Mouse (Mus musculus): ENCODE data around the gene Slit3.

The Slit3 gene

GRCm38 (mm10) chr11:35395376-35395775 lies 274.4 kb downstream of the Slit3 start:
- DNase-seq (ENCODE audit: low read depth, low spot score) = no peak

DNA sequence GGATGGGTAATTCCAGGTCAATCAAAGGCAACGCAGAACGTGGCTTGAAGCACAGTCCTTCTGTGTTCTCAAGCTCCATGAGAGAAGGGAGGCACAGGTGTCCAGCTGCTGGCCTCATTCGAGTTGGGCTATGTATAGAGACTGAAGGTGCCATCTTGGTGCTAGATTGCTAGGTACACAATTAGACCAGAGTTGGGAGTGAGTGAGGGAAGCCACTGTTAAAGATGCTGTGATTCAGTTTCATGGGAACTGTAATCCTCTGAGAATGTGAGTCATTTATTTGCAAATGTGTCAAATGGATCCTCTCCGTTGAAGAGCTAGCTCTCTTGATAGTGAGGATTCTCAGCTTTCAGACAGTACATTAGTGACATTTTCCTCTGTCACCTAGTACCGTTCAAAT lies 277.3 kb downstream of the Slit3 start:
- DNase-seq (ENCODE audit: low read depth, low spot score) = no peak

DNA sequence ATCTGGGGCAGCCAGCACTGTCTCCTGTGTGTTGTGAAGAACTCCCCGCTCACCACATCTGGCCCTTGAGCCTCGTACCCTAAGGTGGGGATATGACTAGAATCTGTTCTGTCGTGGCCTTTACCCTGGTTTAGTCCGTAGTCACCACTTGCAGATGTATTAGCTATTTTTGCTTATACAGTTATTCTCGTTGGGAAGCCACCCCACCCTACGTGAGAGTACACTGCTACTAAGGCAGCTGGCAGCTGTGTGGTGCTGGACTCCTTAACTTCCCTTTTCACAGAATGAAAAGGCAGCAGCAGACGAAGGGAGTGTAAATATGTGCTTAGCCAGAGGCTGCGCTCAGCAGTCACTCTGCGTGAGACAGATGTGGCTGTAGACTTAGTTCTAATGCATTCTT lies 282.5 kb downstream of the Slit3 start:
- DNase-seq (ENCODE audit: low read depth, low spot score) = no peak

DNA sequence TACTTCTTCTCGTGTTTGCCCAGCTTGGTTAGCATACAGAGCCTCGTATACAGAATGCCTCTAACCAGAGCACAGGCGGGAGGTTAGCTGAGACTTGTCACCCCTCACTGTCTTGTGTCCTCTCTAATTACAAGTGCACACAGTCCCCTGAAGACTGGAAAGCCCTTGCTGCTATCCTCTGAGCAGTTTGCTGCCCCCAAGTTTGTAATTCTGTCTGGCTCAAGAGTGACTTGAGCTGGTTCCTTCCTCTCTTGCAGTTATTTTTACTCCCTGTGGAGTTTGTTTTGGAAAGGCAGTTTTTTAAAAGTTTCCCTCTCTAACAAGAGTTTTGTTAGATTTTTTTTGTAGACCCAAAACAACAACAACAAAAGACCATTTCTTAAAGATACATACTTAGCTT lies 285.0 kb downstream of the Slit3 start:
- no peak for DNase-seq (ENCODE audit: low read depth, low spot score)

GRCm38 (mm10) chr11:35406522-35406921 lies 285.5 kb downstream of the Slit3 start:
- DNase-seq (ENCODE audit: low read depth, low spot score) = no peak

DNA sequence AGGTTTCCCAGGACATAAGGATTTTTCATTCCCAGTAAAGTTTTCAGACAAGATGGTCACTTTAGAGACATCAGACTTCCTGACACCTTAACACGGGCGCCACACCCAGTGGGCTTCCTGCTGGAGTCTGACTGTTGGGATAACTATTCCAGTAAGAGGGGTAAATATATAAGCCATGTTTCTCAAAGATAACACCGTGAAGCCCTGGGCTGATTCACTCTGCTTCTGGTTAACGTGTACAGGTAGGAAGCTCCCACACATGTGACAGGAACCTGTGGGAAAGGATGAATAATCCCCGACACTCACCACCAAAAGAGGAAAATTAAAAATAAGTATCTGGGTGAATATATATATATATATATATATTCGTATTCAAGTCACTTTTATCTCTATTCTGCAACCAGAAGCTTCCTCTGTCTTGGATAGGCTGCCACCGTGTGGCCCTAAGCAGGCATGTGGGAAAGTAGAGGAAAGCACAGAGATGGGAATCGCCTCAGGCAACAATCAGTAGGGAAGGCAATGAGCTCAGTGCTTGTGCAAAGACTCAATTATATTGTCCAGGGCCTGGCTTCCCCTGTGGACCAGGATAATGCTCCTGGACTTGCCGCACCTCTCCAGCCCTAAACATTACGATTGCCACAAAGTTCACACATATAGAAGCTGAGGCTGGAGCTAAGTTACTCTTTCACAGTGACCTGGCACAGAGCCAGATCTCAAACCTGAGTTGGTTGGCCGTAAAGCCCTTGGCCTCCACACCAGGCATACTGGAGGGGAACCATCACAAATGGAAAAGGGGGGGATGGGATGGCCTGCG lies 286.5 kb downstream of the Slit3 start:
- DNase-seq (ENCODE audit: low read depth, low spot score) = peak; percentile 48

- DNase-seq (ENCODE audit: low read depth, low spot score) = no peak
Measured at GRCm38 (mm10) chr11:35410431-35410830, 289.4 kb downstream of the Slit3 start.

- DNase-seq (ENCODE audit: low read depth, low spot score) = no peak
Measured at GRCm38 (mm10) chr11:35415768-35416401, 294.9 kb downstream of the Slit3 start.

- no peak for DNase-seq (ENCODE audit: low read depth, low spot score)
Measured at GRCm38 (mm10) chr11:35416402-35417093, 295.5 kb downstream of the Slit3 start.

DNA sequence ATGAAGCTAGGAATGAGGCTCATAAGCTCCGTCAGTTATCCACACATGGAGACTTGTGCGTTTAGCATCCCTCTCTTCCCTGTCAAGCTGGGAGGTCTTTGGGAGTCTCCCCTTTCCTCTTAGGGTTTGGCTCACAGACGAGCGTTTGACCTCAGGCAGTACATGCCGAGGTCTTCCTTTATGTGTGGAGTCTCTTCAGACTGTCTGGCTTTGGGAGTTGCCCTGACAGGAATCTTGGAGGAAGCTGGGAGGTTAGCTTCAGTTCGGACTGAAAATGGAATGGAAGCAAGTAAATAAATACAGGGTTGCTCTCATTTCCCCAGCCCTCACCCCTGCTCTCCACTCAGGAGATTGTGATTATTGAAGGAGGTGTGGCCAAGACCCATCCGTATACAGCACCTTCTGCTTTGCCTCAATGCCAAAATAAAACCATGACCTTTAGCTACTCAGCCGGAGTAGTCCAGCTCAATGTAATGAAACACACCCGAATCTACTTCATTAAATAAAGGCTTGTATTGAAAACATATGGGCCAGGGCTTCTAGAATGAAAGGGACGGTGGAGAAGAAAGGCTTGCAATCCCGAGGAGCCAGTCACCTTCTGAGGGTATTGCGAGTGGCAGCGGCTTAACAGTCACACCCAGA lies 297.0 kb downstream of the Slit3 start:
- DNase-seq (ENCODE audit: low read depth, low spot score) = no peak

- no peak for DNase-seq (ENCODE audit: low read depth, low spot score)
Measured at GRCm38 (mm10) chr11:35419013-35419412, 298.0 kb downstream of the Slit3 start.

- no peak for DNase-seq (ENCODE audit: low read depth, low spot score)
Measured at GRCm38 (mm10) chr11:35421728-35422127, 300.7 kb downstream of the Slit3 start.

GRCm38 (mm10) chr11:35428036-35428435 lies 307.0 kb downstream of the Slit3 start:
- no peak for DNase-seq (ENCODE audit: low read depth, low spot score)

- no peak for DNase-seq (ENCODE audit: low read depth, low spot score)
Measured at GRCm38 (mm10) chr11:35431130-35431529, 310.1 kb downstream of the Slit3 start.

DNA sequence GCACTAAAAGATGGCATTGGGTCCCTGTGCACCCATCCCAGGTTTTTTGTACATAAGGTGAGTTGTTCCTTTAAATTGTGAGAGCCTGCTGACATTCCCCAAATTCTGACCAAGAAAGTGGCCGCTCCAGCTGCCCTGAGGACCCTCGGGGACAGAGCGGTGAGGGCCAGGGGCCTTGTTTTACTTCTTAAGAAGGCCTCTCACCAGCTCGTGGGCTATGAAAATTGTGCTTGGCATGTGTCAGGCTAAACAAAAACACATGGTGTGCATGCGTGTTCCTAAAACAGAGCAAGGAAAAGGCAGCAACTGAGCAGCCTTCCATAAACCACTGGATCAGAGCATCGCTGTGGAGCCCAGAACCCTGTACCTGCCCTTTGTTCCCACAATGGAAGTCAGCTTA lies 316.5 kb downstream of the Slit3 start:
- no peak for DNase-seq (ENCODE audit: low read depth, low spot score)

DNA sequence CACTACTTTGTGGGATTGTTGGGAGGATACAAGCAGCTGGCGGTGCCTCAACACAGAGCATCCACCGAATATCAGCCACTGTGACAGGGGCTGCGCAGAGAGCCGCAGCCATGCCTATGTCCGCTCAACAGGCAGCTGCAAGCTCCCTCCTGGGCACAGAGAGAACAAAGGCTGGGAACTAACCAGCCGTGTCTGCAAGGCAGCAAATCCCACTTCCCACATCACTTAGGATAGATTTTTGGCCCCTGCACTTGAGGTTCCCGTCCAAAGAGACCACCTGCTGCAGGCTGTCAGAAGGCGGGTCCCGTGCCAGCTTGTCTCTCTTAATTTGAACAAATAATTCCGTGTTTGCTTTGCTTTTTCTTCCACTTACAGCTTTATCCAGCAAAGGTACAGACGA lies 319.2 kb downstream of the Slit3 start:
- no peak for DNase-seq (ENCODE audit: low read depth, low spot score)

- DNase-seq (ENCODE audit: low read depth, low spot score) = no peak
Measured at GRCm38 (mm10) chr11:35444489-35445100, 323.6 kb downstream of the Slit3 start.

- no peak for DNase-seq (ENCODE audit: low read depth, low spot score)
Measured at GRCm38 (mm10) chr11:35447951-35448350, 326.9 kb downstream of the Slit3 start.

DNA sequence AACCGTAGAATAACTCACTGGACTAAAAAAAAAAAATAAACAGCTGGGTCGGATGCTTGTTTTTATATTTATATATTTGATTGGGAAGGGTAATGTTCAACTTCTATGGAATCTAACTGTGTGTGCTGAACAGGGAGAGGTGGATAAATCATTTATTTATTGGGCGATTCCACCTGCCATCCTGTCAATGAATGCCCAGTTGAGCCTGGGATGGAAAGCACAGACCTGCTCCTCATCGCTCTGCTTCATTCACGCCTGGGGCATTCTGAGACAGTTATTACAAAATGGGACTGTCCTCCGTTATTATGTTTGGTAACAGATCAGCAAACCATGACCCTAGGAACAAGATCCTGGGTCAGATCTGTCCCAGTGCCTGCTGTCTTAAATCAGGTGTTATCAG lies 328.2 kb downstream of the Slit3 start:
- no peak for DNase-seq (ENCODE audit: low read depth, low spot score)

DNA sequence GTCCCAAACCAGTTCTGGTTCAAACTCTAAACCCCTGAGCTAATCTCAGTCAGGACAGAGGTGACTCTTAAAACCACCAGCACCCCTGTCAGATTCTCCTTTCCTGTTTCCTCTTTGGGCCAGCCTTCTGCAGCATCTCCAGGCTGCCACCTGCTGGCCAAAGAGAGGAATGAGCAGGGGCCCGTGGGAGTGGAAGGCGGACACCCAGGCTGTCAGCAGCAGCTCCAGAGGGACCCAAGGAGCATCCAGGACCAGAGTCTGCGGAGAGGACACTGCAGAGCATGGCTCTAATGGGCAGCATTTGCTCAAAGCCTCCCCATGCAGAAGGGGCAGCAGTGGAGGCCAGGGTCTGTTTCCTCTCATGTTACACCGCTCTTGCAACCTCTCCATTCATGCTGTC lies 330.6 kb downstream of the Slit3 start:
- DNase-seq (ENCODE audit: low read depth, low spot score) = peak; percentile 62

GRCm38 (mm10) chr11:35452413-35452812 lies 331.4 kb downstream of the Slit3 start:
- DNase-seq (ENCODE audit: low read depth, low spot score) = peak; percentile 25
